Mouse (Mus musculus) olfactory bulb, adult 2 months (tissue): ENCODE measurements around the gene Sbf2. TPM values are rescaled to one million over a fixed set of nuclear protein-coding genes. Genes with fewer than 3 reads are reported as not detected.

ENCODE experiments used
- H3K27ac ChIP-seq: fragments of 200-500 bp; 2 replicates; pipeline ENCODE4 v1.5.1; 2012; ENCODE audit warnings: low read depth, low read length; ENCODE audit not compliant: insufficient read depth
- H3K4me1 ChIP-seq: fragments of 200-500 bp; 2 replicates; pipeline ENCODE4 v1.6.1; 2012; ENCODE audit warnings: low read length; ENCODE audit not compliant: control insufficient read depth, insufficient read depth
- H3K4me3 ChIP-seq: fragments of 200-500 bp; 2 replicates; pipeline ENCODE4 v1.5.1; 2012; ENCODE audit warnings: mild to moderate bottlenecking, low read depth, low read length, moderate library complexity; ENCODE audit not compliant: insufficient read depth
- CTCF ChIP-seq: fragments of 200-500 bp; IDR thresholded peaks from 2 replicates; pipeline ENCODE4 v1.5.1; 2012; ENCODE audit warnings: low read depth, mild to moderate bottlenecking, low read length, moderate library complexity; ENCODE audit not compliant: insufficient read depth
- POLR2A ChIP-seq: fragments of 200-500 bp; IDR thresholded peaks from 2 replicates; pipeline ENCODE4 v1.6.1; 2012; ENCODE audit warnings: mild to moderate bottlenecking, low read depth, low read length, moderate library complexity; ENCODE audit not compliant: insufficient read depth
- whole genome bisulfite sequencing: fragments of 180-500 bp; shearing (Covaris S2); methylation state at CpG from one replicate; pipeline ENCODE4 v1.1.7; 2018; 5-methylcytosine and 5-hydroxymethylcytosine counted together
- polyA plus RNA-seq: library from polyadenylated mRNA; stranded (reverse); fragments of >200 nt; gene quantifications from 2 replicates; pipeline ENCODE4 v1.2.4, GENCODE M21; 2012; ENCODE audit warnings: low replicate concordance; ENCODE audit not compliant: missing spikeins, insufficient read depth, insufficient read length

The Sbf2 gene
- polyA plus RNA-seq, 1 experiment, result not detected

DNA sequence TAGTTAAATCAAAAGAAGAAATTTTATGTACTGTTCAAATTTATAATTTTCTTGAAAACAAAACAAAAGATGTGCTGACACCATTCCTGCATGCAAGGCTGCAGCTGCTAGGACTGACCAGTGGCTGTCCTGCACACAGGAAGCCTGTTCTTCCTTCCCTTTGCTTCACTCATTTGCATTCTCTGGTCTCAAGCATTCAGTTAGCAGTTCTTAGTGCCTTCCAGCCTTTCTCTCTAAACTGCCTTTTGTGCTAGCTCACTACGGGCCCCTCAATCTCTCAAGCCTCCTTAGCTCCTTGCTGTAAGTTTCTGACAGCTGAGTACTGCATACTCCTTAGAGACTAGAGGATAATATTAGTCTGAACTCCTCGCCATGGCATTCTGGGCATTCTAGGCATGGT is 227.2 kb downstream of the Sbf2 start:
- 61% methylated on average over 2 of the region's 2 CpGs for WGBS
- TF ChIP-seq CTCF (no peak), POLR2A (no peak)
- Histone ChIP-seq H3K4me1 (no peaks in the 10 kb centered on the region), H3K4me3 (no peak overlapping the region), H3K27ac (no peak overlapping the region)

DNA sequence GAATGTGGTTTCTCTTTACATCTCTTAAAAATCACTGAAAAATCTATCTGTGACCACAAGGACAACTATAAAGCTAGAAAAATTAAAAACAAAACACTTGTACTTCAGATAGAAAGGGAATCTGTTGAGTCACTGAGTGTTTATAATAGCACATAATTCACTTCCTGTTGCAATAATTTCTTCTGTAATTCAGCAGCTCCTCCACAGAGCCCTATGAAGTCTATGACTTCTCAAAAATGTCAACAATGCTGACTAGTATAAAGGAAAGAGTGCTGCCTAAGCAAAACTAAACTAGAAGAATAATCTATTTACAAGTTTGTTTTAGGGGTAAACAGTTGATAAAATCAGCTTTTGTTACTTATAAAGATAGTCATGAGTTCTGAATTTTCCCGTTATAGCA is 229.2 kb downstream of the Sbf2 start:
- no peak overlapping the region for H3K4me3 ChIP-seq
- no peak overlapping the region for H3K27ac ChIP-seq
- no peaks in the 10 kb centered on the region for H3K4me1 ChIP-seq
- WGBS, result 88% methylated on average over 1 of the region's 1 CpGs
- TF ChIP-seq CTCF, result no peak
- TF ChIP-seq POLR2A, result no peak

DNA sequence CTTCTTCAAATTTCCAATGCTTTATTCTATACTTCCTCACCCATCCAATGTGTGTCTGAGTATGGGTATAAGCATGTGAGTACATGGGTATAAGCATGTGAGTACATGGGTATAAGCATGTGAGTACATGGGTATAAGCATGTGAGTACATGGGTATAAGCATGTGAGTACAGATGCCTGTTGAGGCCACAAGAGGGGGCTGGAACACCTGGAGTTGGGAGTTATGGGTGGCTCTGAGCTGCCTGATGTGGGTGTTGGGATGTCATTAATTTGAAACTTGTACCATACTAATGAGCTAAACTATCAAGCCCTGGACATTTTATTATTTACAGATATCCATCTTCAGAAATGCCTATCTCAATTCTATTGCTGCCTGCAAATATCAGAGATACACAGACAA is 230.4 kb downstream of the Sbf2 start:
- no peak overlapping the region for H3K27ac ChIP-seq
- no peak for TF ChIP-seq CTCF
- TF ChIP-seq POLR2A, result no peak
- no peak overlapping the region for H3K4me3 ChIP-seq

DNA sequence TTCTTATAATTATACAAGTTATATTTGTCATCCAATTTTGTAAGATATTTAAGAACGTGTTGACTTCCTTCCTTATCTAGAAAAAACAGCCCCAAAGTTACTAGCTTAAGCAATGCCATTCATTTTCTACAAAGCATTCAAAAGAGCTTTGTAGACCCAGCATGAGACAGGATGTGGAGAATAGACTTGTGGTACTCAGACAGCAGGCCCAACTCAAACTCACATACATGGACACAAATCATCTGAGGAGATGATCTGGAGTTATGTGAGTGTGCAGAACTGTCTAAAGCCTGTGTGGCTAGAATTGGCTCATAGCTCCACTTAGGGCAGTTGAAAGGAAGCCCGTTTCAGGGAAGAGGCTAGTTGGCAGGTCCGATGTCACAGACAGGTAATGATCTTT is 233.1 kb downstream of the Sbf2 start:
- Histone ChIP-seq H3K27ac (no peak overlapping the region), H3K4me3 (no peak overlapping the region), H3K4me1 (no peaks in the 10 kb centered on the region)
- TF ChIP-seq POLR2A (no peak), CTCF (no peak)
- 81% methylated on average over 3 of the region's 3 CpGs for WGBS

More for the DNA sequence above, 230.4 kb downstream of the Sbf2 start:
- H3K4me1 ChIP-seq, result no peaks in the 10 kb centered on the region

DNA sequence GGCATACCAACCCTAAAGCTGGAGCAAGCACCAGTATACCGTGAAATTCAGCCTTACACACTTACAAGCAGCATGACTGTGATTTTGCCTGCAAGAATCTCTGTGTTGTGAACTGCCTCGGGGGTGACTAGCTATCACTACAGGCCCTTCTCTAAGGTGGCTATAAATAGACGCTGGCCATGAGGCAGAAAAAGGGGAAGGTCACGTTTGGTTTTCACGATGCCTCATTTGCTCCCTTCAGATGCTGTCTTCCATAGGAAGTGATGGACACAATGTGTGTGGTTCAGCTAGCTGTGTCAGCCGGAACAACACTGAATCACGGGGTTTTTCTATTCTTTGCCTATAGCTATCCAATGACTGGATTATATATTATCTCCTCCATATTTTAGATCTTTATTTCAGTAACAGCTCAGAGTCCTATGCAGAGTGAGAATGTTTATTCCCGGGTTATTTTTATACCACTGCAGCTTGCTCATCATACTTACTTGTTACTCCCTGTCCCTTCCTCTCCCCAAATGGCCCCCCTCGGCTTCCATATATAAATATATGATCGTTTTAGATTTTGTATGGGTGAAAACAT is 235.3 kb downstream of the Sbf2 start:
- no peak overlapping the region for H3K4me3 ChIP-seq
- no peaks in the 10 kb centered on the region for H3K4me1 ChIP-seq
- no peak overlapping the region for H3K27ac ChIP-seq
- WGBS, result 37% methylated on average over 10 of the region's 10 CpGs
- TF ChIP-seq CTCF (no peak), POLR2A (no peak)

DNA sequence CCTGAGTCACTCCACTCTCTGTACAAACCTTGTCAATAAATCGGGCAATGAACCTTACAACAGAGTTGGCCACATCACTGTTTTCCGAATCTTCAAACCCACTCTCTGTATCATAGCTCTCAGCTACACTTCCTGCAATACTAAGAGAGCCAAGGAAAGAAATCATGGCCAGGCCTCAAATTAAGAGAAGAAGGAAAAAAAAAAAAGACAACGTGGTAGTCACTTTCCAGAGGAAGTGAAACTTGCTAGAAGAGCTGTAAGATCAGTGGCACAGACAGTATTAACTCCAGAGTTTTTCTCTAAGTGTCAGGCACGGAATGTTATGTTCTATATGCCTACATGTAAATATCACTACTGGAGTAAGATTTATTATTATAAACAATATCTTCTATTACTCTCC is 242.2 kb downstream of the Sbf2 start:
- 82% methylated on average over 4 of the region's 4 CpGs for WGBS
- H3K27ac ChIP-seq, result no peak overlapping the region

DNA sequence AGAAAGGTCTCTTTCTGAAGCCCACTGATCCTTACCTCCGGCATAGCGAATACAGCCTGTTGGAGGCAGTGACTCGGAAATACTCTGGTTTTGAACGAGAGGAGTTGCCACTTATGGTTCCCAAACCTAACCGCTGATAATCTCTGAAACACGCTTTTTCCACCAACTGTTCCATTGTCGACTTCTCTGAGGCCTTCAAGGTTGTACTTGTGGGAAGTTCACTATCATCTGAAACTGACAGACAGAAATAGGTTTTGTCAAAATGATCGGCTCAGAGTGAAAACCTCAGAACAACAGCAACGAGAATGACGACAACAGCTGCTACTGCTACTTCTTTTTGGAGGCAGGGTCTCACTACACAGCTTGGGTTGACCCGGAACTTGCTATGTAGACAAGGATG is 252.7 kb downstream of the Sbf2 start:
- H3K27ac ChIP-seq, result no peak overlapping the region
- no peaks in the 10 kb centered on the region for H3K4me1 ChIP-seq
- WGBS, result 92% methylated on average over 11 of the region's 11 CpGs
- no peak for TF ChIP-seq CTCF
- TF ChIP-seq POLR2A, result no peak
- no peak overlapping the region for H3K4me3 ChIP-seq

More for the DNA sequence above, 242.2 kb downstream of the Sbf2 start:
- no peak for TF ChIP-seq CTCF
- TF ChIP-seq POLR2A, result no peak
- Histone ChIP-seq H3K4me3 (no peak overlapping the region), H3K4me1 (no peaks in the 10 kb centered on the region)

DNA sequence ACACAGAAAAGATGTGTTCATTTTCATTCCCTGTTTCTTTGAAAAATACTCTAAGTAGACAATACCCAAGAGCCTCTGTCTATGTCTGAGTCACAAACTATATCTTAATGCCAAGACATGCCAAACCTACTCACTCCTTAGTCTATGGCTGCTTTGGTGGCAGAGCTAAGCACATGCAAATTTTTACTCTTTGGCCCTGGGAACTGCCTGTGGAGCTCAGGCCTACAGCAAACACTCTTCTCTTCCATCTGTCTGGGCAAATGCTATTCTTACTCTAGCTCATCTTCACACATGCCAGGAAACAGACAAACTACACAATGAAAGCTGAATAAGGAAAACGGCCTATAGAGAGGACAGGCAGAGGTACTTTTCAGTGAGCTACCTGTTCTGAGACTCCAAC is 253.2 kb downstream of the Sbf2 start:
- no peak overlapping the region for H3K4me3 ChIP-seq
- H3K27ac ChIP-seq, result no peak overlapping the region
- WGBS, result 80% methylated on average over 1 of the region's 1 CpGs
- TF ChIP-seq POLR2A (no peak), CTCF (no peak)
- H3K4me1 ChIP-seq, result no peaks in the 10 kb centered on the region

DNA sequence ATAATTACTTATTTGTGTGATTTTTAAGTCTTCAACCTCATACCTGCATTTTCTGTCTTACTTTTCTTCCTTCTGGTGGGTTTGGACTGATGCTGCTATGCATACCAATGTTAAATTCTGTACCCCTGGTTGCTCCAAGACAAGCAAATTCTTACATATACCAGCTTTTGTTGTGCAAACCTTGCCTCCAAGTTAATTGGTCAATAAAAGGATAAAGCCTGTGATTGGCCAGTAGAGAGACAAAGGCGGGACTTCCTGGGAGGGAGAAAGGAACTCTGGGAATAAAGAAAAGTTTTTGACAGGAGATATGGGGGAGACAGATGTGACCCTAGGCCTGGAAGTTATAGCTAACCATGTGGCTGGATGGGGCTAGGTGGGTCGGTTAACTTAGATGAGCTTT is 255.3 kb downstream of the Sbf2 start:
- Histone ChIP-seq H3K4me1 (no peaks in the 10 kb centered on the region), H3K4me3 (no peak overlapping the region), H3K27ac (no peak overlapping the region)
- TF ChIP-seq POLR2A, result no peak
- no peak for TF ChIP-seq CTCF
- WGBS, result 98% methylated on average over 2 of the region's 2 CpGs

DNA sequence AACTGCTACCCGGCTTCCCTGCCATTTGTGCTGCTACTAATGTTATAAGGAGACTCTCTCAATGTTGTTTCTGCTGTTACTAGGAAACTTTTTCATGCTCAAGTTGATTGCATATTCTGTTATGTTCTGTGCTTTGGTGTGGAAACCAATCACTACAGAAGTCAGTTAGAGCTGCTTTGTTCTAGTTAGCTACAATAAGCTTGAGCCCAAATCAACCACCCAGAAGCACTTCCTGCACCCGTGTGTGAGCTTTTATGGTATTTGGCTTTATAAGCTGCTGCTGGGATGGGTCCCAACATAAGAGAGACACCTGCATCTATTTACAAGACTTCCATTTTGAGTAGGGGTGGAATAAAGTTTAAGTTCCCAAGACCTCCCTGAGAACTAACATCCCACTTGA is 260.8 kb downstream of the Sbf2 start:
- Histone ChIP-seq H3K27ac (no peak overlapping the region), H3K4me3 (no peak overlapping the region), H3K4me1 (no peaks in the 10 kb centered on the region)
- WGBS, result 75% methylated on average over 2 of the region's 2 CpGs
- no peak for TF ChIP-seq POLR2A
- no peak for TF ChIP-seq CTCF
